Mouse (Mus musculus) hindbrain, embryonic 14.5 days (tissue): ENCODE data around the gene Gja1. TPM values are rescaled to one million over a fixed set of nuclear protein-coding genes. Genes with fewer than 3 reads are reported as not detected.

Experiments
- ATAC-seq: fragments of 200-750 bp; cut with Nextera tagmentation; 2 replicates; pipeline ENCODE4 v1.8.0; 2017; ENCODE audit warnings: moderate number of reproducible peaks, mild to moderate bottlenecking, moderate TSS enrichment, moderate library complexity; ENCODE audit not compliant: low FRiP score
- DNase-seq: peaks from one replicate; pipeline ENCODE4 v3.0.0-alpha.2; 2015; ENCODE audit warnings: low spot score
- H3K27ac ChIP-seq: fragments of 300-500 bp; sonication (generic); 2 replicates; pipeline ENCODE4 v1.5.1; 2014; ENCODE audit warnings: mild to moderate bottlenecking, moderate library complexity
- H3K27me3 ChIP-seq: fragments of 300-500 bp; sonication (generic); 2 replicates; pipeline ENCODE4 v1.6.1; 2014; ENCODE audit warnings: mild to moderate bottlenecking, low read length, mixed read lengths; ENCODE audit not compliant: control insufficient read depth, insufficient read depth
- H3K36me3 ChIP-seq: fragments of 300-500 bp; sonication (generic); replicated peaks from 2 replicates; pipeline ENCODE4 v1.6.1; 2014; ENCODE audit not compliant: control insufficient read depth, insufficient read depth
- H3K4me1 ChIP-seq: fragments of 300-500 bp; sonication (generic); replicated peaks from 2 replicates; pipeline ENCODE4 v1.6.1; 2014; ENCODE audit warnings: antibody characterized with exemption, low read length, mixed read lengths; ENCODE audit not compliant: control insufficient read depth, insufficient read depth
- H3K4me2 ChIP-seq: fragments of 300-500 bp; sonication (generic); replicated peaks from 2 replicates; pipeline ENCODE4 v1.6.1; 2014; ENCODE audit warnings: mild to moderate bottlenecking, moderate library complexity
- H3K4me3 ChIP-seq: fragments of 300-500 bp; sonication (generic); replicated peaks from 2 replicates; pipeline ENCODE4 v1.5.1; 2014; ENCODE audit warnings: mild to moderate bottlenecking, low read length
- H3K9ac ChIP-seq: fragments of 300-500 bp; sonication (generic); 2 replicates; pipeline ENCODE4 v1.6.1; 2014
- H3K9me3 ChIP-seq: fragments of 300-500 bp; sonication (generic); 2 replicates; pipeline ENCODE4 v1.6.1; 2016; ENCODE audit warnings: low read length; ENCODE audit not compliant: control insufficient read depth
- WGBS: fragments of 180-500 bp; shearing (Covaris S2); extraction: QIAGEN DNeasy Blood & Tissue Kit; methylation state at CpG from one replicate; pipeline ENCODE4 v1.1.7; 2014; 5-methylcytosine and 5-hydroxymethylcytosine counted together
- polyA plus RNA-seq: library from polyadenylated mRNA; unstranded; fragments of >200 nt; fragmentation: Nextera tagmentation; extraction: Ambion mirVana; gene quantifications from 2 replicates; pipeline ENCODE4 v1.2.1, GENCODE M21; 2014

Gene Gja1
- polyA plus RNA-seq: 103 and 111 TPM in 2 replicates

DNA sequence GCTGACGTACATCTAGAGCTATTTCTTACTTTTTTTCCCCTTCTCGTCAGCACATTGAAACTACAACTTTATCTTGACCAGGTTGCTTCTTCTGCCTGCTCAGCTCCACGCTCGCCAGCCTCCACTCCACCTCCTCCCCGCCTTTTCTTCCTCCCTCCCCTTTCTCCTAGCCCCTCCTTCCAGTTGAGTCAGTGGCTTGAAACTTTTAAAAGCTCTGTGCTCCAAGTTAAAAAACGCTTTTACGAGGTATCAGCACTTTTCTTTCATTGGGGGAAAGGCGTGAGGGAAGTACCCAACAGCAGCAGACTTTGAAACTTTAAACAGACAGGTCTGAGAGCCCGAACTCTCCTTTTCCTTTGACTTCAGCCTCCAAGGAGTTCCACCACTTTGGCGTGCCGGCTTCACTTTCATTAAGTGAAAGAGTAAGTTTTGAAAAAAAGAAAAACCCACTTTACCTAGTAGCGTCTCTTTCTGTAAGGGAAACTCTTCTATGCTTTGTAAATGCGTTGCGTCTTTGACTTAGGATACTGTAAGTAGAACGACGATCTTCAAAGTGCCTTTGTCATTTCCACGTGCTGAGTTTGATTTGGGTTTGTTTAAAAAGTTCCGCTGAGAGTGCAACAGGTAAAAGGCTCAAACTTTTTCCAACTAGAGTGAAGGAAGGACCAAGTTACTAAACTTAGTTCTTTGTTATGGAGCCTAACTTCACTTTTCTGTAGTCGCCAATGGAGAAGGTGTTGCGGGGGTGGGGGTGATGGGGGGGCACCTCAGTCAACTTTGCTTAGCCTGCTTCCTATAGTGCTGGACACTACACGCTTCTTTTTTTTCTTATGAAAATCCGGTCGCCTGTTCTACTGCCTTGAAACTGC, at the start of gene Gja1:
Gene Gja1 (plus strand): TSS at position 234 of the 869 bp plus-strand sequence.
- Histone ChIP-seq H3K4me3 (peak within 1 kb of the TSS; percentile 56), H3K27ac (peak within 1 kb of the TSS; percentile 71), H3K4me1 (no peaks in the 10 kb centered on the region), H3K27me3 (peaks cover 27% of the 10 kb centered on the region), H3K9me3 (no peaks in the 10 kb centered on the region), H3K9ac (peak within 1 kb of the TSS; percentile 56), H3K36me3 (no peaks in the 10 kb centered on the region), H3K4me2 (peak within 1 kb of the TSS; percentile 84)
- DNase-seq (peak; percentile 47), ATAC-seq (peak; percentile 21; the same call in 1 of the 2 replicates)
- under 1% methylated on average over 23 of the region's 23 CpGs for WGBS

DNA sequence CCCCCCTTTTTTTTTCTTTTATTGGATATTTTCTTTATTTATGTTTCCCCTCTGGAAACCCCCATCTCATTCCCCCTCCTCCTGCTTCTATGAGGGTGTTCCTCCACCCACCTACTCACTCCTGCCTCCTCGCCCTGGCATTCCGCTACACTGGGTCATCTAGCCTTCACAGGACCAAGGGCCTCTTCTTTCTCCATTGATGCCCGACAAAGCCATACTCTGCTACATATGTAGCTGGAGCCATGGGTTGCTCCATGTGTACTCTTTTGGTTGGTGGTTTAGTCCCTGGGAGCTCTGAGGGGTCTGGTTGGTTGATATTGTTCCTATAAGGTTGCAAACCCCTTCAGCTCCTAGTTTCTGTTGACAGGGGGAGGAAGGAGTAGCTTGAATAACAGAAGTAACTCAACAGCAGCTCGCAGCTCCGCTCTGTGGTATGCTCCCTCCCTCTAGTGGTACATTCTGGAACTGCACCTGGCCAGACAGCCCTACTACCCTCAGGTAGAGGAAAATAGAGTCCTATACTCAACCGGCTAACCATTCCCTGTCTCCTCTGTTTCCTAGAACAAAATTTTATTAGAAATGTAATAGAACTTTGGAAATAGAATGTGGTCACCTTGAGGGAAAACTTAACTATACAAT, 38.2 kb upstream of the Gja1 start:
- no peaks in the 10 kb centered on the region for H3K4me1 ChIP-seq
- H3K36me3 ChIP-seq: no peaks in the 10 kb centered on the region
- no peak overlapping the region for H3K4me3 ChIP-seq
- 56% methylated on average over 6 of the region's 6 CpGs for WGBS
- no peak overlapping the region for H3K4me2 ChIP-seq
- DNase-seq (peak; percentile 88), ATAC-seq (peak; percentile 88)
- no peaks in the 10 kb centered on the region for H3K27me3 ChIP-seq
- H3K27ac ChIP-seq: no peak overlapping the region
- H3K9me3 ChIP-seq: no peaks in the 10 kb centered on the region
- no peak overlapping the region for H3K9ac ChIP-seq

DNA sequence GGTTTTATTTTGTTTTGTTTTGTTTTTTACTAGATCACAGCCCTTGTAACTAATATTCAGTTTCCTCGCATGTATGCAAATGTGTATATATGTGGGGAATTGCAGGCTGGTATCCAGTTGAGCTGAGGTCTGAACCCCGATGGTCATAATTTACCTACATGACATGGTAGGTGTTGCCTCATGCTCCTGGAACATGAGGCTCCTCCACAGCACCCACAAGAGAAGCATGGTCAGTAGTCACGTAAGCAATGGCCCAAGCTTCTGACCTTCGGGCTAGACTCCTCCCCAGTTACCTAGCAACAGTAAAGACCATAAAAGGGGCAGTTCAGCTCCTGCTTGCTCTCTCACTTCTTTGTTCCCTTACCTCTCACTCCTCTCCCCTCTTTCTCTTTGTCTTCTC, 16.7 kb upstream of the Gja1 start:
- Histone ChIP-seq H3K4me1 (no peaks in the 10 kb centered on the region), H3K4me3 (no peak overlapping the region), H3K36me3 (no peaks in the 10 kb centered on the region), H3K9me3 (no peaks in the 10 kb centered on the region), H3K27me3 (no peaks in the 10 kb centered on the region), H3K4me2 (no peak overlapping the region), H3K9ac (no peak overlapping the region), H3K27ac (no peak overlapping the region)
- ATAC-seq (no peak), DNase-seq (no peak)
- WGBS: 73% methylated on average over 4 of the region's 4 CpGs

DNA sequence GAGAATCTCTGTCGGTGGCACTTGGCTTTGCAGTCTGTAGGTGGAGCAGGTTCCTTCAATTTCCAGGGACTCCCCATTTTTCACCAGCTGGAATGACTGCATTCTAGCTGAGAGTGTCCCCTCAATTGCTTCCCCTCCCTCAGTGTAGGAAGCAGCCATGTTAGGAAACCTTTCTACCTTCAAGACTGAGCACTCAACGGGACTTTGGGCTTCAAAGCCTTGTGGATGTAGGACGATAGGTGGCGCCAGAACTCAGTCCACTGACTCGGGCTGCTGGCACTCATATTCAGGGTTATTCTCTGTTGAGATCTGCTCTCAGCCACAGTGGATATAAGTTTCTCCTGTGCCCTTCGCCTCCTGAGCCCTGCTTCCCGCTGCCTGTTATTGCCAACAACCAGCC, 8.1 kb upstream of the Gja1 start:
- H3K4me3 ChIP-seq: no peak overlapping the region
- no peaks in the 10 kb centered on the region for H3K9me3 ChIP-seq
- H3K4me2 ChIP-seq: no peak overlapping the region
- H3K9ac ChIP-seq: no peak overlapping the region
- no peaks in the 10 kb centered on the region for H3K36me3 ChIP-seq
- ATAC-seq: peak; percentile 71
- H3K27ac ChIP-seq: no peak overlapping the region
- no peaks in the 10 kb centered on the region for H3K27me3 ChIP-seq
- no peaks in the 10 kb centered on the region for H3K4me1 ChIP-seq
- DNase-seq: peak; percentile 81
- 29% methylated on average over 7 of the region's 7 CpGs for WGBS

DNA sequence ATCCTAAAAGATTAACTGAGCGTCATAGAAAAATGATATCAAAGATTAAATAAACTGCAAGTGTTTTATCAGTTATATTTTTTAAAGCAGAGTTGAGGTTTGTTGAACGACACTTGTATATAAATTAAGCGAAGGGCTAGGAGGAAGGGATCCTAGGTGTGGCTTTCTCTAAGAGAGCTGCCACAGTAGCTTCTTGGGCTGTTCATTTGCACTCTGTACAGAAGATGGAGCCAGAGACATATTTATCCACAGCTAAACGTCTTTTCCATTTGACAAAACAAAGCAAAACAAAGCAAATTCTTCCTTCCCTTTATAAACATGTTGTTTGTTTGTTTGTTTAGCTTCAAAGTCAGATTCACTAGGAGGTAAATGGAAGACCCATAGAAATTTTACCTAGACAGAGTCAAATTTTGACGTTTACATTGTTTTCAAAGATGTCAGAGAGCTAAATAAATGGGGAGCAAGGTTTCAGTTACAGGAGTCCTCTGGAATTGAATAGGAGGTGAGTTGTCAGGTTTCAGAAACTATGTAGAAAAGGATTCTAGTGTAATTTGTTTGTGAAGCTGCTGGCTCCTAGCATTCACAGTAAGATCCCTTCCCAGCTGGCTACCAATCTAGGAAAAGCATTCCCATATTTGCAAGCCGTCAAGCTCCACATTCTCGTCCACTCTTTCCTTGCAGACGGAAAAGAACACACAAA, 4.0 kb upstream of the Gja1 start:
- Histone ChIP-seq H3K4me3 (no peak overlapping the region), H3K4me2 (peak overlapping the region; percentile 46), H3K4me1 (no peaks in the 10 kb centered on the region), H3K36me3 (no peaks in the 10 kb centered on the region), H3K9ac (peak overlapping the region; percentile 44; the same call in 1 of the 2 replicates), H3K27me3 (peaks cover 23% of the 10 kb centered on the region), H3K9me3 (no peaks in the 10 kb centered on the region), H3K27ac (no peak overlapping the region)
- DNase-seq: peak; percentile 82
- peak; percentile 82 for ATAC-seq
- WGBS: 28% methylated on average over 8 of the region's 8 CpGs

DNA sequence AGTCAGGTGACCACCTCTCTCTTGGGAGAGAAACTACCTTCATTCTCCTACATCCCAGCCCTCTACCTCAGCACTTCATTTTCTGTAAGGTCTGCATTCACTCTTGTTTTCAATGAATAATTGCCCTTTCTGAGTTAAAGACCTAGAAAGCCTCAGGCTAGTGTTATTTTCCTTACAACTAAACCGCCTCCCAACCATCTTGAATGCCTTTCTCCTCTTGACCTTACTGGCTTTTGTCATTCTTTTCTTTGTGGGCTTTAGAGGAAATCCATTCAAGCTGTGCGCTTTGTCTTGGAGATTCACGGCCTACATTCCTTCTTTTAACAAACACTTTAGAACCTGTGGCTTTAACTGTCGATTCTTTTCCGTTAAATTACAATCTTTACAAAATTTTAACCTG, 3.0 kb upstream of the Gja1 start:
- H3K4me3 ChIP-seq: no peak overlapping the region
- DNase-seq: no peak
- H3K36me3 ChIP-seq: no peaks in the 10 kb centered on the region
- H3K4me1 ChIP-seq: no peaks in the 10 kb centered on the region
- H3K9me3 ChIP-seq: no peaks in the 10 kb centered on the region
- peaks cover 27% of the 10 kb centered on the region for H3K27me3 ChIP-seq
- ATAC-seq: no peak
- WGBS: 15% methylated on average over 5 of the region's 5 CpGs
- no peak overlapping the region for H3K27ac ChIP-seq
- no peak overlapping the region for H3K4me2 ChIP-seq
- H3K9ac ChIP-seq: no peak overlapping the region

DNA sequence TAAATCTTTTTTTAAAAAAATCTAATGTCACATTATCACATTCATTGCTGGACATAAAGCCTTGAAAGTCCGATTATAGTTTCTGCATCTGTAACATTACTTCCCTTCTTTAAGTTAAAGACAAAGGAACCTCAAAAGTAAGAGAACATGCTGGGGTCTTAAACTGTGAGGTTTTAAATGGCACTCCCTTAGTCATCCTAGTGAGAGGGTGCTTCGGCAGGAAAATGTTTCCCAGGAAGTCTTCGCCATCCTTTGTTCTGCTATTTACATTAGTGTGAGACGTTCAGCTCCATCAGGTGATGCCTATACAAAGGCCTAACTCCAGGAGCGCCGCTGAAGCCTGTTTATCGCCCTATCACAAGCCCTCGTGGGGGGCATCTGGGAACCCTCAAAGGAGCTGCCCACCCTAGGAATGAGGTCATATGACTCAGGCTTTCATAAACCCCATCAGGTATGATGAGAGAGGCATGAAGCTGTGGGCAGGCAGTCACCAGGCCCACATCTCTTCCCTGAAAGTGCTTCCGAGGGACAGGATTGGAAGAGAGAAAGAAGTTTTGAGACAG, 1.1 kb upstream of the Gja1 start:
- no peak overlapping the region for H3K27ac ChIP-seq
- no peak overlapping the region for H3K4me3 ChIP-seq
- DNase-seq: no peak
- H3K36me3 ChIP-seq: no peaks in the 10 kb centered on the region
- WGBS: 23% methylated on average over 9 of the region's 9 CpGs
- no peak for ATAC-seq
- no peak overlapping the region for H3K9ac ChIP-seq
- no peak overlapping the region for H3K4me2 ChIP-seq
- H3K4me1 ChIP-seq: no peaks in the 10 kb centered on the region
- H3K27me3 ChIP-seq: peaks cover 27% of the 10 kb centered on the region
- H3K9me3 ChIP-seq: no peaks in the 10 kb centered on the region

DNA sequence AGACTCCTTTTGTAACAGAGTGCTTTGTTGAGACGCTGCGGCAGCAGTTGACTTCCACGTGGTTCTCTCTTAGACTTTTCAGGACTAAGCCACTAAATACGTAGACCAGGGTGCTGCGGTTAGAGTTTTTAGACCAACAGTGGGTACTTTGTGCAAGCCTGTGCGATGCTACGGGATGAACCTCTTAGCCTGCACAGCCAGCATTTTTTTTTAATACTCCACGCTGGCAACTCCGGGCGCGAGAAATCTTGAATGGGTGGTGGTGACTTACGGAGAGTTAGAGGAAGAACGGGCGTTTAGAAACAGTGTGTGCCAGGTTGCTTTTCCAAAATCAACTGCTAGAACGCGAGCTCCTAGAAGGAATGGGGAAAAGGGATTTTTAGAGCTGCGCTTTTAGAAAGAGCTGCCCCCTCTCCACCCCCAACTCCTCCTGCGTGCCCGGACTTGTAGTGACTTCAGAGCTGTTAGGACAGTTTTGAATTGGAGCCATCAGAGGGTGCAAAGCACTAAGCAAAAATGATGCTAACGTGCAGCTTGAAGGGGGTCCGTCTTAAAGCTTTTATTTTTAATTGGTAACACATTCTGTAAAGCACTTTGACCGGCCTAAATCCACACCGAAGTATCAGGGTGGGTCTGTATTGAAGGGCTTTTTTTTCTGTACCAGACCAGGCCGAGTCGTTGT, 977 bp downstream of the Gja1 start:
- H3K9ac ChIP-seq: peak overlapping the region; percentile 56
- H3K9me3 ChIP-seq: no peaks in the 10 kb centered on the region
- no peaks in the 10 kb centered on the region for H3K4me1 ChIP-seq
- no peaks in the 10 kb centered on the region for H3K36me3 ChIP-seq
- peak; percentile 42 for DNase-seq
- peak overlapping the region; percentile 56 for H3K4me3 ChIP-seq
- peak overlapping the region; percentile 84 for H3K4me2 ChIP-seq
- peaks cover 27% of the 10 kb centered on the region for H3K27me3 ChIP-seq
- H3K27ac ChIP-seq: peak overlapping the region; percentile 71
- WGBS: 0% methylated on average over 25 of the region's 25 CpGs
- peak; percentile 28; the same call in 1 of the 2 replicates for ATAC-seq
